Mouse (Mus musculus) gastrocnemius, postnatal 10 days (tissue): ENCODE data around the gene Tmem269. TPM values are rescaled to one million over a fixed set of nuclear protein-coding genes. Genes with fewer than 3 reads are reported as not detected.

Experiments used
- DNase-seq: peaks from one replicate; pipeline ENCODE4 v3.0.0; 2021; ENCODE audit warnings: mixed read lengths
- long read RNA-seq, 2 experiments: library from polyadenylated mRNA; stranded (forward); transcript quantifications; one replicate each; pipeline ENCODE4 v2.0.0; 2021
- total RNA-seq, 2 experiments: library from RNA; stranded (reverse); gene quantifications; 2 replicates each; pipeline ENCODE4 v1.2.3; 2021

The Tmem269 gene
- not detected for total RNA-seq
- long read RNA-seq, experiment 1, result 0 reads
- long read RNA-seq, experiment 2, result 0 reads

DNA sequence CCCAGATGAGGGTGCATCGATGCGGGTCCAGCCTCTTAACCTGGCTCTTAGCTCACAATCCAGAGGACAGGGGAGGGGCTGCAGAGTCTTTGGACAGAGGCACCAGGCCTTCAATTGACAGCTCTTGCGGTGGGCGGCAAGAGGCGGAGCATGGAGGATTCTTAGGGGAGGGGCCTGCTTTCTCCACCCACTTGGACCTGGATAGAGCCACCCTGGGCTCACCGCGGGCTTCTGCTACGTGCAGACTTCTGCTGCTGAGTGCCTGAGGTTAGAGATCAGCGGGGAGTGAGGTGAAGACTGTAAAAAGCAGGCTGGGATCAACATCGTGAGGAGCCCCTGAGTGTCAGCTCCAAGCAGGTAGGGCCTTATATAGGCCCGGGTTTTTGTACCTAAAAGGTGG is at the start of gene Tmem269:
TSS of gene Tmem269 (minus strand) at position 49 of the 400 bp plus-strand sequence.
- DNase-seq, result no peak

DNA sequence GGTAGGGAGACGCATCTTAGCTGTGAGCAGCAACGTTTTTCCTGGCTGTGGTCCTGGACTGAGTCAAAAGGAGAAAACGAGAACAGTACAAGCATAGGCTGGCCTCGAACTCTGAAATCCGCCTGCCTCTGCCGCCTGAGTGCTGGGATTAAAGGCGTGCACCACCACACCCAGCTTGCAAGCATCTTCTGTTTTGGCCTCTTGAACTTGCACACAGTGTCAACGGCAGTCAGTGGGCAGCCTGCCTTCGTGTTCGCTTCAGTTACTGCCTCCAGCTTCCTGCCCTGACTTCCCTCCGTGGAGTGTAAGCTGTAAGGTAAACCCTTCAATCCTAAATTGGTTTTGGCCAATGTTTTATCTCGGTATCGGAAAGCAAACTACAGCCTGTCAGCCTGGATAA is 48.6 kb upstream of the Tmem269 start:
- no peak for DNase-seq

DNA sequence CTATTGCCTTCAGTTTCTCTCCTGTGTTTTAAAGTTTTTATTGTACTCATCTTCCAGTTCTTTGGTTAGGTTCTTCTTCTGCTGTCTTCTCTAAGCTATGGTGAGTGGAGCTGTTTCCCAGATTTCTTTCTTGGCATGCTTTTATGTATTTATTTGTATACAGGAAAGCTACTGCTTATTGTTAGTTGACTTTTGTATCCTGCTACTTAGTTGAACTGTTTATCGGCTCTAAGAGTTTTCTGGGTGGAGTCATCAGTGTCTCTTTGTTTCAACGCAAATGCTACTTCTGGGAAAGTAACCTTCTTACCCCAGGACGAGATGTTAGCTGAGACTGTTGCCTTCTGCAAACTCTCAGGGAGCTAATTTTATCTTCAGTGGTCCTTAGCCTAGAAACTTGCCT is 45.4 kb upstream of the Tmem269 start:
- DNase-seq, result no peak

DNA sequence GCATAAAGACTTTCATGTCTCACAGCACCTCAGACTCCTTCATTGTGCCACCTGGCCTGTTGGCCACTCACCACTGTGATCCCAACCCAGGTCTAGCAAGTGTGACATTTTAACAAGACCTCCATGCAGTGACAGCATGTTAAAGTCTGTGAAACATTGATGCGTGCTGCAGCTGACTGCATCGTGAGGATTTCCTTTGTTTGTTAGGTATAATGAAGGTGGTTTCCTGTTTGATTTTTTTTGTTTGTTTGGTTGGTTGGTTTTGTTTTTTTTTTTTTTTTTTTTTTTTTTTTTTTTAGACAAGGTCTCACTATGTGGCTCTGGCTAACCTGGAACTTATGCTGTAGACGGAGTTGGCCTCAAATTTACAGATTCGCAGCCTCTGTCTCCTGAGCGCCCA is 44.5 kb upstream of the Tmem269 start:
- DNase-seq, result no peak

DNA sequence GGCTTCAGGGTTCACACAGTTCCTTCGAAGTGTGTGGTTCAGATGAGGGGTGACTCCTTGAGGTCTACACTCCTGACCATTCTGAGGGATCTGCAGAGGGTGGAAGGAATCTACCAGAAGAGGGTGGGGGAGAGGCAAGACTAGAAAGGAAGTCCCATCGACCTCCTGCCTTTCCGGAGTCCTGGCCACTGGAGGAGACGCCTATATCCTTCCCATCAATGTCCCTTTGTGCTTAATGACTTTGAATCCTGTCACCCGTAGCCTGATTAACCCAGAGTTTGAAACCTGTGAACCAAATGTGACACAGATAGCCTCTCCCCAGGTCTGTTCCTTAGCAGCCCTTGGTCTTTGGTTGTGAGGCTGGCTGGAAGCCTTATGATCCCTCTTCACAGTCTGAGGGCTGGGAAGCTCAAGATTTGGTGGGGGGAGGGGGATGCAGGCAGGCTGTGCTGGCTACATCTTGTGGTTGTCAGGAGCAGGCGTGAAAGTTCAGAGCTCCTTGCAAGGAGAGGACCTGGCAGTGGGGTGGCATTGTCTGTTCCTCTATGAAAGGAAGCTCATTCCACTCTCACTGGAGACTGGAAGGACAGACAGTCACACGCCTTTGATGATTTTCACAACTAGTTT is 43.2 kb upstream of the Tmem269 start:
- no peak for DNase-seq

DNA sequence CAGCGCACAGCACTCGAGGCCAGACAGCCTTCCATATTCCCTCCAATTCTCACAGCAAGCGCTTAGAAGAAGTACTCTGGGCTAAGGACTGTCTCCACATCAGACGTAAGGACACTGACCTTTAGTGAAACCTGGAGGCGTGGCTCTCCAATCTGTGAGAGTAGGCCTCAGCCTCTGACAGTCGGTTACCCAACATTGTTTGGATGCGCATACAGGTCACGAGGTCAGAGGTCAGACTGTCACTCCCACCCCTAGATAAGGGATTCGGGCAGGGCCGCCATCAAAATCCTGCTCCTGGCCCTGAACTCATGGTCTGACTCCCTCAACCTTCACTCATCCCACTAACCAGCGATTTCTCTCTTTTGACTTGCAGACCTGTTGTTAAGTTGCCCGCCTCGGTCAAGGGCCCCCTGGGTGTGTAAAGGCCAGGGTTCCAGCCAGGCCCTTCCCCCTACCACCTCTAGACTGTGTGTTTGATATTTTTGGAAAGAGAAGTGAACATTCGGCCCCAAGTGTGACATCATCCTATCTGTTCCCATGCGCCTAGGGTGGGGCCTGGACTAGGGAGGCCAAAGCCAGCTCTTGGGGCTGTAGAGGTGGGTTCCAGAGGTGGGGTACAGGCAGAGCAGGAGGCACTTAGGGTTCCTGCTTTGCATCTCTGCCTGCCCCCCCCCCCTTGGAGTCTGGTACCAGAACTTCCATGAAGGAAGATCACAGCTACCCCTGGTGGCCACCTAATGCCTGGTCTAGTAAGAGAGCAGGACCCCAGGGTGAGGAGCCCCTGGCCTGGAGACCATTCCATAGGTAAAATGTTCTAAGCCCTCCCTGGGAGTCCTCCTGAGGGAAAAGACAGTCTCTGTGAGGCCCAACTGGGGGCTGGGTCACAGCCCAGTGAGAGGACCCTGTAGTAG is 41.6 kb upstream of the Tmem269 start:
- no peak for DNase-seq

DNA sequence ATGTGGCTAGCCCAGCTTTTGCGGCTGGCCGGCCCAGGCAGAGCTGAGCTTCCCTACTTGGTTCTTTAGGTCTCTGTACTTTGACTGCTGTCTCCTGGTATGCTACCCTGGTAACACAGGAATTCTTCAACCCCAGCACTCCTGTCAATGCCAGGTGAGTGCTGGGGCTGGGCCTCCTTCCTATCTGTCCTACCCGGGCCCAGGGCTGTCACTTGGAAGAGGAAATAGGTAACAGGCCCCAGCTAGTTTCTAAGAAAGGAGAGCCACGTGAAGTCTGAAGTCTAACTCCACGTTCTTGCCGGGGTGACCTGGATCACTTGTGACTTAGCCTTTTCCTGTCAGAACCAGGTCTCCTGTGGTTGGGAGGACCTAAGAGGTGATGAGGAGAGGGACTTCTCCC is 39.1 kb upstream of the Tmem269 start:
- DNase-seq, result no peak

DNA sequence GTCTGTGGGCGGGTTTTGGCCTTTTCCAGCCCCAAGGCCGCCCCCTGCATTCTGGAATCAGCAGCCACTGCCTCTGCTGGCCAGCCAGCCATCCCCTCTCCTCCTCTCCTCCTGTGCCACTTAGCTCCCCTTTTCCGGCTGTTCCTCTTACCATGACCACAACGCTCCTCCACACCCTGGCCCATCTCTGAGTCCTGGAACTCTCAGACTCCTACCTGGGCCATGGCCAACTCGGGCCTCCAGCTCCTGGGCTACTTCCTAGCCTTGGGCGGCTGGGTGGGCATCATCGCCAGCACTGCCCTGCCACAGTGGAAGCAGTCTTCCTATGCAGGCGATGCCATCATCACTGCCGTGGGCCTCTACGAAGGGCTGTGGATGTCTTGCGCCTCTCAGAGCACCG is 37.3 kb upstream of the Tmem269 start, which contains the start of gene Cldn19:
TSS of gene Cldn19 (plus strand) at position 64 of the 400 bp plus-strand sequence.
- no peak for DNase-seq

DNA sequence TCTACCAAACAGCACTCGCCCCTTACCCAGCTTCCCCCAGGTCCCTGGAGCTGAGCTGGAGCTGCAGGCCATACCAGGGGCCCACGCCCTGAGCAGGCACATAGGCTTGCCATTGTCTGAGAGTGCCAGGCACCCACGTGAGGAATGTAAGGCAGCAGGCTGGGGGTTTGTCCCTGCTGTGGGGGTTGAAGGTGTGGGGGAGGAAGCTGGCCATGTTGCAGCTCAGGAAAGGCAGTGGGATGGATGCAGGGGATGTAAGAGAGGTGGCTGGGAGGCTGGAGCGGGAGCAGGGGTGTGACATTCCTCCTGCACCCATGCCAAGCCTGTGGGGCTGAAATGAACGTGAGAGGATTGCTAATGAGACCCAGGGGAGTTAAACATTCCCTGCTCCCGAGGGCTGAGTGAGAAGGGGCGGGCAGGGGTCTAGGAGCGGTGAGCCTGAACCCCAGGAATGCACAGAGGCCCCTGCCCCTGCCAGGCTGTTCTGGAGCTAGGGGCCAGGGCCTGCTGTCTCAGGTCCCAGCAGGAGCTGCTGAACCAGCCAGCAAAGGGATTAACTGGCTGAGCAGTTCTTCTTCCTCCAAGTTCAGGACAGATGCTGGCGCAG is 36.1 kb upstream of the Tmem269 start:
- no peak for DNase-seq

DNA sequence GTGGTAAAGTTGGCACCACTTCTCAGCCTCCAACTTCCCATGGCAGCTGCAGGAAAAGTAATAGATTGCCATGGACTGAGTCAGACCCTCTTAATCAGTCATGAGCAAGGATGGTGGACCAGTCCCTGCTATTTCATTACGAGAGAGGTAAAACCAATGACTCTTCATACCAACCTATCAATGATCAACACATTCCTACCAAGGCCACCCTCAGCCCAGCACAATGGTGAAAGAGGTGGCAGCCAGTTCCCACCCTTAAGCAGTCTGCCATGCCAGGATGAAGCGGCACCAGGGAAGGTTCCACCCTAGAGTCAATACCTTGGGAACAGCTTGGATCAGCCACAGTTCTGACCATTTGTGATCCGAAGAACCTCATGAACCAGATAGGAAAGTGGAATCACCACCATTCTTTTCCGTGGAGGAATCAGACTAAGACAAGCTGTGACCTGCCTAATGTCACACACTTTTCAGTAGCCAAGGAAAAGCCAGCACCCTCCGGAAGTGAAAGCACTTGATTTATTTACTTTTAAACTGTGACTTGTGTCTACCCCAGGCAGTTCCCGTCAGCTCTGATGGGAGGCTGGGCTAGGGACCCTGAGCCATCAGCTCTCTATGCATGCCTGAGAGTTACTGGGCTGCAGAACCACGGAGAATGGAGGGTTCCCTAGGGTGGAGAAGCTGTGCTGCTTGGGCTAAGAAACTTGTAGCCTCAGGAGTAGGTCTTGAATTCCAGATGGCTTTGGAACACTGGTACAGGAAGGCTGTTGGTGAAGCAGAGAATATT is 34.2 kb upstream of the Tmem269 start:
- DNase-seq, result no peak

DNA sequence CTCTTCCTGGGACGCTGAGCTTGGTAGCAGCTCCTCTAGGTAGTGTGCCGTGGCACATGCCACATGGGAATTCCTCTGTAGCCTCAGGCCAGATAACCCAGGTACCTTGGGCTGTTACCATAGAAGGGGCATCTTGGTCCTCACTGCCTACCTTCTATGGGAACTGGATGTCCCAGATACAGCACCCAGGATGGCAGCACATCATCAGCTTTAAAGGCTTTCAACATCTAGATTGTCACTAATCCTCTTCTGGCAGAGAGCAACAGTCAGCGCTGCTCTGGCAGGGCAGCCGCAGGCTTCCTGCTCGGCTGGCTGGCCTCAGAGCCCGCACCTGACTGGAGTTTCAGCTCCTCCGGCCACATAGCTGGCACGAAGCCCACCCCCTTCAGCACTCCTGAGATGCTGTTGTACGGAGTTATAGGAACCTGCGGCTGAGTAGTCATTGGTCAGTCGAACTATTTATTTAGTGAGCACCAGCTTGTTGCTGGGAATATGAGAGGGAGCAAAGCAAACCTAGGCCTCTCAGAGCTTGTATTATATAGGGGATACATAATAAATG is 30.5 kb upstream of the Tmem269 start:
- no peak for DNase-seq

DNA sequence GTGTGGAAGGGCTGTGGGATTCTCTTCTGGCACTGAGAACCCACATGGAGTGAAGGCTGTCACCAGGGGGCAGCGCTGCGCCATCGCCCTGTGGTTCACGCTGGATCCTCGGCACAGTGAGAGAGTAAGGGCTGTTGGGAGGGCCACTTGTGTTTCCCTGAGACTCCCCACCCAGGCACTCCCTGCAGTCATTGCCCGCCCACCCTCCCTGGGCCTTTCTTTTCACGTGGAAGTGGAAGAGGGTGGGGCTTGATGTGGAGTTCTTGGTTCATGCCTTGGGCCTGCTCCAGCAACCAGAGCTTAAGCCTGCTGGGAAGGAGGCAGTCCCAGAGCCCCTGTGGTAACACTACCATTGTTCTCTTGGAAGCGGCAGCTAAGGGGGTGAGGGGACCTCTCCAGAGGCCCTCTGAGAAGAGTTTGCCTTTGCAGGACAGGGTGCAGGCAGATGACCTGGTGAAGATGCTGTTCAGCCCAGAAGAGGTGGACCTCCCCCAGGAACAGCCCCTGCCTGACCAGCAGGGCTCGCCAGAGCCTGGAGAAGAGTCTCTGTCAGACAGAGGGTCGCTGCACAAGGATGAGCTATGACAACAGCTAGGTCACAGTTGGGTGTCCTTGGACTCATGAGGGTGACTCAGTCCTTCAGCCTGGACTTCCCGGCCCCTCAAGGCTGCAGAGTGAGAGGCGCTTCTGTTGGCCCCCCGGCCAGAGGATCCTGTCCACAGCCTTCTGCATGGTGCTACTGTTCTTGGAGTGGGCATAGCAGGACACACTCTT is 29.6 kb upstream of the Tmem269 start:
- DNase-seq, result peak; percentile 80

DNA sequence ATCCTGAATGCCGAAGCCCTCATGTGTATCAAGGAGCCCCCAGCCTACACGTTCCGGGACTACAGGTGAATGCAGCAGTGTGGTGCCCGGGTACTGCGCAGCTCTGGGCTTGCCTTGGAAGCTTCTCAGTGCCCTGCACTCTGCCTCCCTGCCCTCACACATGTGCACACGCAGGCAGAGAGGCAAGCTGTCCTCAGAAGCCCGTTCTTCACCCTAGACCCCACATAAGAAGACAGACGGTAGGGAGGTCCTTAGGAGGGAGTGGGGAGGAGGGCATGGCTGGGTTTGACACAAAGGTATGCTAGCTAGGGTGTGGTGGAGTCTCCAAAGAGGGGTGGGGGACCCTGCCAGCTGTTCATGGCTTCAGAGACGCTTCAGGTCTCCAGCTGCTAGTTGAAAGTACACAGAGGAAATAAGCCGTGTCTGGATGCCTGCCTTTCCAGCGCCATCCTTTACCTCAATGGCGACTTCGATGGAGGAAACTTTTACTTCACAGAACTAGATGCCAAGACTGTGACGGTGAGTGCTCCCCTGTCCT is 28.7 kb upstream of the Tmem269 start:
- no peak for DNase-seq

DNA sequence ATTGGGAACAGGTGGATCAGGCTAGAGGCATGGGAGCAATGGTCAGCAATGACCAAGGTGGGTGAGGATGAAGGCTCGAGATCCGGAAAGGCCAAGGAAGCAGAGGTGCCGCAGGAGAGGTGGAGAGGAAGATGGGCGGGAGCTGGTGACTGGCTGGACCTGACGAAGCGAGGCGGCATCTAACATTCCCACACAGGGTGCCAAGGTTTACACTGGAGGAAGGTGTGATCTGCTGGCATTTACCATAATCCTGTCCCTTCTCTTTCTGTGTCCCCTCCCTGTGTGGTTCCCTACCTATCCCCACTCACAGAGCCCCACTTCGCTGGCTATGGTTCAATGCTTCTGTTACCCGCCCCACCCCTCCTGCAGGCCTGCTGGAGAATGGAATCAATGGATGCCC is 27.9 kb upstream of the Tmem269 start:
- DNase-seq, result no peak

DNA sequence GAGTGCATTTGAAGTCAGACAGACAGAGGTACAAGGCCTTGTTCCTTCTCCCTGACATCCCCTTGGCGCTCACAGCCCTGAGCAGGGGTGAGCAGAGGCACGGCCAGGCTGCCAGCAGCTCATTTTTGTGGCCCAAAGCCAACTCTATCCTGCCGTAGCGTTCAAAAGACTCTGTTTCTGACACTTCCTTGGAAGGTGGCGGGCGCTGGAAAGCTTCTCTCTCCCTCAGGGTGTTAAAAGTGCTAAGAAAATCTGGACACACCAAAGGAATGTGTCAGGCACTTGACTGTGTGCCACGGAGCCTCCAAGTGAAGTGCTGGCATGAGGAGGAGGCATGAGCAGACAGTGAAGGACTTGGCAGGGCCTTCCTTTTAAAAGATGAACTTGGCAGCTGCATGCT is 27.5 kb upstream of the Tmem269 start:
- DNase-seq, result no peak

DNA sequence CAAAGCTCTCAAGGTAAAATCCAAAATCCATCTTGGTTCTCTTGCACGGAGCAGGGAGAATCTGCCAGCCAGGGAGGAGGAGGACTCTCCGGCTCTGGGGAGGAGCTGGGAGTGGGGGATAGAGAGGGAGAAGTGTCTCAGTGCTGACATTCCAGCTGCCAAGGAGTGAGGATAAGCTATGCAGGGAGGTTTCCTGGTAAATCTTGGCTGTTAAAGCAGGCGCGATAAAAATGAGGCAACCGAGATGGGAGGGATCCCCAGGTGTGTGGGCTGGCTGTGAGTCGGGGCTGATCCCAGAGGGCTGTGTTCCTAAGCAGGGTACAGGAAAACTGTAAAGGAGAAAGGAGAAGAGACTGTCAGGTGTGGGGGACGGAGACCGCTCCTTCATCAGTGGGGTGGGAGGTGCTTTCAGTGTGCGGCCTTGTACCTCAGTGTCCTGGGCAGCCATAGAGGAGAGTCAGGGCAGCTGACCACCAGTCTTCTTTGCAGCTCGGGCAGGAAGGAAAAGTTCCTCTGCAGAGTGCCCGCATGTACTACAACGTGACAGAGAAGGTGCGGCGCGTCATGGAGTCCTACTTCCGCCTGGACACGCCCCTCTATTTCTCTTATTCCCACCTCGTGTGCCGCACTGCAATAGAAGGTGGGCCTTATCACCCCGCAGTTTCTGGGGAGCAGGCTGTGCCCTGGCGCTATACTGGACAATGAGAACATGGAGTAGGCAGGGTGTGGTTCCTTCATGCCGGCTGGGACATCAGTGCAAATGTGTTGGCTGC is 26.6 kb upstream of the Tmem269 start:
- no peak for DNase-seq

DNA sequence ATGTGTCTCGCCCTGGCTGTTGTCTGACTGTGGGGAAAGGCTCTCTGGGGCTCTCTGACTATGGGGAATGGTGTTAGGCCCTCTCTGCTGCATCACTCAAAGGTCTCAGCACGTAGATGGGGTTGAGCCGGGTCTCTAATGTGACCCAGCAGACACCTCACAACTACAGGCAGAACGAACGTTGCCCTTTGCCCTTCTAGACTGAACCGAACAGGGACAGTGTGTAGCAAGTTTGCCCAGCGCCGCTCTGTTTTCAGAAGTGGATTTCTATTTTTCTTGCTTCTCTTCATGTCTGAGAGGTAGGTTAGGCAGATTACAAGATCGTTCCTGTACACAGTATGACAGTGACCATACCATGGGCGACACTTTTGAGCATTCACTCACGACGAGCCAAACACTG is 24.6 kb upstream of the Tmem269 start:
- DNase-seq, result no peak

DNA sequence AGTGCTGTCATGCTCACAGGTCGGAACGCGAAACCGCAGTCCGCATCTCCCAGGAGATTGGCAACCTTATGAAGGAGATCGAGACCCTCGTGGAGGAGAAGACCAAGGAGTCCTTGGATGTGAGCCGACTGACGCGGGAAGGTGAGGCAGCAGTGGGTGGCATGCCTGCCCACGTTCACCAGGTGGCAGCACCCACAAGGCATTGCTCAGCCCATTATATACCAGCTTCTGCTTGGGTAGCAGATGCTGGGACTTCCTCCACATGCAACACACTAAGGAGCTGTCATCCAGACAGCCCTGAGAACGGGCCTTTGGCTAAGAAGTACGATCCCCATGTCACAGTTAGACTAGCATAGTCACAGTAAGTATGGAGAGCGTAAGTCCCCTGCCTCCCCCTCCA is 23.6 kb upstream of the Tmem269 start:
- DNase-seq, result no peak

DNA sequence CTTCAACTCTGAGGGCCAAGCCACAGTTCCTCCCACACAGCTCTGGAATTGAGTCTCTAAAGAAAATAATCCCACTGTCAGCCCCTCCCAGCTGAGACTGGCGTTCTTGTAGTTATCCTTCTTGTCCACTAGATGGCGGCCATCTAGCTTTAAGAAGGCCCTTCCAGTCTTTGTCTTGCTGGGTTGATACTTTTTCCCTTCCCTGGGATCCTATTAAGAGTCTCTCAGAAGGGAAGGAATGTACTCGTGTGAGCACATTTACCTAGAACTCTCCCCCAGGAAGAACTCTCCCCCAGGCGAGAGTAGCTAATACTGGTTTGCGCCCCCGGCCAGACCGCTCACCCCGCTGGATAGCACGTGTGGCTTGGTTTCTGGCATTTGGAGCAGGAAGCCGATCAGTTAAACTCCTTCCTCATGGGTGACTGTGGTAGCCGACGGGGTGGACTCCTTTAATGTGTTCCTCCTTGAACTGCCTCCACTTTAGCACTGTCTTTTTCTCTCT is 21.2 kb upstream of the Tmem269 start:
- DNase-seq, result no peak

DNA sequence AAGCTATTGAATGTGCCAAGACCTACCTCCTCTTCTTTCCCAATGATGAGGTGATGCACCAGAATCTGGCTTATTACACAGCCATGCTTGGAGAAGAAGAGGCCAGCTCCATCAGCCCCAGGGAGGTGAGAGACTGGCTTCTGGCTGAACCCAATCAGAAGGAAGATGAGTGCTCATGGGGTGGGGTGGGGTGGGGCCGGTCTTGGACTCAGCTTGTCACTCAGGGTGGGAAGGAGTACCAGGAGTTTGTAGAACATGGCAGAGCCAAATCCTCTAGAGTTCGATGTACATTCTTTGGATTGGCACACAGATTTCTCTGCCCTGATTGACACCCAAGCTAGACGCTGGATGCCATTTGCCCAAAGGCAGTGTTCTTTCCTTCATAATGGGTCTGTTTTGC is 20.6 kb upstream of the Tmem269 start:
- no peak for DNase-seq
